Mouse (Mus musculus): Measurements from ENCODE around the gene Tfe3. TPM values are rescaled to one million over a fixed set of nuclear protein-coding genes. Genes with fewer than 3 reads are reported as not detected.
"Not testable (repeated sequence)": the region's sequence is repeated elsewhere in the genome, so short reads cannot be mapped to it uniquely, and the experiment has no call there.

Gene Tfe3
- polyA plus RNA-seq, 1 experiment from 2014 or later: 14.5 TPM

- no peak overlapping the region for H3K4me3 ChIP-seq (ENCODE audit: control insufficient read depth in 1 of 2, insufficient read depth in 1 of 2, low read depth in 1 of 2, low read length in 2 of 2)
- H3K4me2 ChIP-seq (ENCODE audit: low read length): no peak overlapping the region
- WGBS: 37% methylated on average over 10 of the region's 10 CpGs
- no peaks in the 10 kb centered on the region; a peak in 1 of 4 replicates for H3K4me1 ChIP-seq (ENCODE audit: control insufficient read depth in 2 of 2, insufficient read depth in 2 of 2, low read length in 2 of 2)
- no peaks in the 10 kb centered on the region for H3K36me3 ChIP-seq (ENCODE audit: control insufficient read depth, insufficient read depth, low read length)
- no peak overlapping the region for H3K27ac ChIP-seq (replicated peaks in 1 of 2; ENCODE audit: control insufficient read depth in 1 of 2, insufficient read depth in 1 of 2, low read depth in 2 of 2, low read length in 2 of 2)
- no peak for ATAC-seq (ENCODE audit: insufficient number of reproducible peaks, insufficient read depth, low FRiP score, low read depth)
- no peak overlapping the region for H3K9ac ChIP-seq (ENCODE audit: low read length)
- no peaks in the 10 kb centered on the region for H3K9me3 ChIP-seq (ENCODE audit: control insufficient read depth, low read length)
- H3K27me3 ChIP-seq (ENCODE audit: control insufficient read depth, insufficient read depth, low read length): no peaks in the 10 kb centered on the region
Observed at GRCm38 (mm10) chrX:7740082-7740819, 22.1 kb upstream of the Tfe3 start.

- no peak for ATAC-seq (ENCODE audit: insufficient number of reproducible peaks, insufficient read depth, low FRiP score, low read depth)
- Histone ChIP-seq H3K4me3 (ENCODE audit: control insufficient read depth in 1 of 2, insufficient read depth in 1 of 2, low read depth in 1 of 2, low read length in 2 of 2) (no peak overlapping the region), H3K9me3 (ENCODE audit: control insufficient read depth, low read length) (no peaks in the 10 kb centered on the region), H3K27ac (replicated peaks in 1 of 2; ENCODE audit: control insufficient read depth in 1 of 2, insufficient read depth in 1 of 2, low read depth in 2 of 2, low read length in 2 of 2) (no peak overlapping the region), H3K4me2 (ENCODE audit: low read length) (no peak overlapping the region), H3K36me3 (ENCODE audit: control insufficient read depth, insufficient read depth, low read length) (no peaks in the 10 kb centered on the region), H3K27me3 (ENCODE audit: control insufficient read depth, insufficient read depth, low read length) (no peaks in the 10 kb centered on the region), H3K4me1 (ENCODE audit: control insufficient read depth in 2 of 2, insufficient read depth in 2 of 2, low read length in 2 of 2) (no peaks in the 10 kb centered on the region; a peak in 1 of 4 replicates), H3K9ac (ENCODE audit: low read length) (no peak overlapping the region)
- WGBS: 73% methylated on average over 5 of the region's 5 CpGs
Observed at GRCm38 (mm10) chrX:7741103-7741502, 21.3 kb upstream of the Tfe3 start.

- H3K36me3 ChIP-seq (ENCODE audit: control insufficient read depth, insufficient read depth, low read length): no peaks in the 10 kb centered on the region
- 53% methylated on average over 5 of the region's 5 CpGs for WGBS
Observed at GRCm38 (mm10) chrX:7743470-7743869, 18.9 kb upstream of the Tfe3 start.

GRCm38 (mm10) chrX:7744940-7745339 lies 17.4 kb upstream of the Tfe3 start:
- Histone ChIP-seq H3K9me3 (ENCODE audit: control insufficient read depth, low read length) (no peaks in the 10 kb centered on the region), H3K27me3 (ENCODE audit: control insufficient read depth, insufficient read depth, low read length) (no peaks in the 10 kb centered on the region), H3K4me2 (ENCODE audit: low read length) (no peak overlapping the region), H3K4me3 (ENCODE audit: control insufficient read depth in 1 of 2, insufficient read depth in 1 of 2, low read depth in 1 of 2, low read length in 2 of 2) (no peak overlapping the region), H3K27ac (replicated peaks in 1 of 2; ENCODE audit: control insufficient read depth in 1 of 2, insufficient read depth in 1 of 2, low read depth in 2 of 2, low read length in 2 of 2) (no peak overlapping the region), H3K9ac (ENCODE audit: low read length) (no peak overlapping the region), H3K36me3 (ENCODE audit: control insufficient read depth, insufficient read depth, low read length) (no peaks in the 10 kb centered on the region), H3K4me1 (ENCODE audit: control insufficient read depth in 2 of 2, insufficient read depth in 2 of 2, low read length in 2 of 2) (no peaks in the 10 kb centered on the region; a peak in 1 of 4 replicates)
- 52% methylated on average over 1 of the region's 1 CpGs for WGBS
- ATAC-seq (ENCODE audit: insufficient number of reproducible peaks, insufficient read depth, low FRiP score, low read depth): no peak

More at GRCm38 (mm10) chrX:7743470-7743869, 18.9 kb upstream of the Tfe3 start:
- no peak for ATAC-seq (ENCODE audit: insufficient number of reproducible peaks, insufficient read depth, low FRiP score, low read depth)
- Histone ChIP-seq H3K9ac (ENCODE audit: low read length) (no peak overlapping the region), H3K27me3 (ENCODE audit: control insufficient read depth, insufficient read depth, low read length) (no peaks in the 10 kb centered on the region), H3K9me3 (ENCODE audit: control insufficient read depth, low read length) (no peaks in the 10 kb centered on the region), H3K4me2 (ENCODE audit: low read length) (no peak overlapping the region), H3K4me1 (ENCODE audit: control insufficient read depth in 2 of 2, insufficient read depth in 2 of 2, low read length in 2 of 2) (no peaks in the 10 kb centered on the region; a peak in 1 of 4 replicates), H3K27ac (replicated peaks in 1 of 2; ENCODE audit: control insufficient read depth in 1 of 2, insufficient read depth in 1 of 2, low read depth in 2 of 2, low read length in 2 of 2) (no peak overlapping the region), H3K4me3 (ENCODE audit: control insufficient read depth in 1 of 2, insufficient read depth in 1 of 2, low read depth in 1 of 2, low read length in 2 of 2) (no peak overlapping the region)

GRCm38 (mm10) chrX:7745429-7745828 lies 16.9 kb upstream of the Tfe3 start:
- H3K27ac ChIP-seq (replicated peaks in 1 of 2; ENCODE audit: control insufficient read depth in 1 of 2, insufficient read depth in 1 of 2, low read depth in 2 of 2, low read length in 2 of 2): no peak overlapping the region
- no peak for ATAC-seq (ENCODE audit: insufficient number of reproducible peaks, insufficient read depth, low FRiP score, low read depth)
- no peak overlapping the region for H3K9ac ChIP-seq (ENCODE audit: low read length)
- no peak overlapping the region for H3K4me3 ChIP-seq (ENCODE audit: control insufficient read depth in 1 of 2, insufficient read depth in 1 of 2, low read depth in 1 of 2, low read length in 2 of 2)
- H3K27me3 ChIP-seq (ENCODE audit: control insufficient read depth, insufficient read depth, low read length): no peaks in the 10 kb centered on the region
- no peaks in the 10 kb centered on the region; a peak in 1 of 4 replicates for H3K4me1 ChIP-seq (ENCODE audit: control insufficient read depth in 2 of 2, insufficient read depth in 2 of 2, low read length in 2 of 2)
- WGBS: 84% methylated on average over 8 of the region's 8 CpGs
- H3K4me2 ChIP-seq (ENCODE audit: low read length): no peak overlapping the region
- H3K9me3 ChIP-seq (ENCODE audit: control insufficient read depth, low read length): no peaks in the 10 kb centered on the region
- H3K36me3 ChIP-seq (ENCODE audit: control insufficient read depth, insufficient read depth, low read length): no peaks in the 10 kb centered on the region

GRCm38 (mm10) chrX:7750432-7751116 lies 11.8 kb upstream of the Tfe3 start, which contains the start of gene Ccdc120:
Gene Ccdc120 (minus strand): TSS chrX:7750905.
- H3K4me3 ChIP-seq (ENCODE audit: control insufficient read depth in 1 of 2, insufficient read depth in 1 of 2, low read depth in 1 of 2, low read length in 2 of 2): peak within 1 kb of the TSS; percentile 61 to 83
- ATAC-seq (ENCODE audit: insufficient number of reproducible peaks, insufficient read depth, low FRiP score, low read depth): peak; percentile 61
- H3K36me3 ChIP-seq (ENCODE audit: control insufficient read depth, insufficient read depth, low read length): no peaks in the 10 kb centered on the region
- H3K27me3 ChIP-seq (ENCODE audit: control insufficient read depth, insufficient read depth, low read length): no peaks in the 10 kb centered on the region
- 9% methylated on average over 53 of the region's 56 CpGs for WGBS
- peak within 1 kb of the TSS; percentile 64 for H3K4me2 ChIP-seq (ENCODE audit: low read length)
- peak within 1 kb of the TSS; percentile 74 for H3K9ac ChIP-seq (ENCODE audit: low read length)
- H3K27ac ChIP-seq (replicated peaks in 1 of 2; ENCODE audit: control insufficient read depth in 1 of 2, insufficient read depth in 1 of 2, low read depth in 2 of 2, low read length in 2 of 2): no peak within 1 kb of the TSS
- H3K9me3 ChIP-seq (ENCODE audit: control insufficient read depth, low read length): no peaks in the 10 kb centered on the region
- no peaks in the 10 kb centered on the region for H3K4me1 ChIP-seq (ENCODE audit: control insufficient read depth in 2 of 2, insufficient read depth in 2 of 2, low read length in 2 of 2)

GRCm38 (mm10) chrX:7753627-7754026 lies 8.7 kb upstream of the Tfe3 start:
- not testable (repeated sequence) for H3K9me3 ChIP-seq (ENCODE audit: control insufficient read depth, low read length); H3K27ac ChIP-seq (replicated peaks in 1 of 2; ENCODE audit: control insufficient read depth in 1 of 2, insufficient read depth in 1 of 2, low read depth in 2 of 2, low read length in 2 of 2); H3K4me1 ChIP-seq (ENCODE audit: control insufficient read depth in 2 of 2, insufficient read depth in 2 of 2, low read length in 2 of 2); H3K36me3 ChIP-seq (ENCODE audit: control insufficient read depth, insufficient read depth, low read length); H3K4me2 ChIP-seq (ENCODE audit: low read length); H3K9ac ChIP-seq (ENCODE audit: low read length); H3K27me3 ChIP-seq (ENCODE audit: control insufficient read depth, insufficient read depth, low read length); ATAC-seq (ENCODE audit: insufficient number of reproducible peaks, insufficient read depth, low FRiP score, low read depth); H3K4me3 ChIP-seq (ENCODE audit: control insufficient read depth in 1 of 2, insufficient read depth in 1 of 2, low read depth in 1 of 2, low read length in 2 of 2)
- 10% methylated on average over 3 of the region's 3 CpGs for WGBS
